Mouse (Mus musculus): ENCODE results near the gene Cep104.
A peak's percentile ranks its signal among the peaks of the same experiment; 100 is the strongest.

Cep104 gene

DNA sequence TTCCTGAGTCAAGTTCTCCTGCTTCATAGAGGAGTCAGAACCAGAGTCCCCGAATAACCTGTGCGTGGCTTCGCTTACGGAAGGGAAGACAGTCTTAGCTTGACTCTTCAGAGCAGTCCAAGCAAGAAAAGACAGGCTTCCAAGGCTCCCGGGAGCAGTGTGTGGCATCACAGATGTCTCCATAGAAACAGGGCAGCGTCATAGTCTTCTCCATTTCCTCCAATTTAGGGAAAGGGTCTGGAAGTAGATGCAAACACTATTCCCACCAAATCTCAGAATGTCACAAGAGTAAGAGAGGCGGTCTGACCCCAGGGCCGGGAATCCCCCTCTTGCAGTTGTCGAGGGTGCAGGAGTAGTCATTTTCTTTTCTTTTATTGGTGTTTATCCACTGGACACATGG, 67.6 kb downstream of the Cep104 start, which contains the start of gene Ccdc27:
Ccdc27 (minus strand) TSS at position 101 of the 400 bp plus-strand sequence.
- peaks cover 77% of the 10 kb centered on the region for H3K27me3 ChIP-seq (ENCODE audit: insufficient read depth, low read length)
- no peaks in the 10 kb centered on the region for H3K9me3 ChIP-seq (ENCODE audit: low read length)
- no peak within 1 kb of the TSS for H3K4me3 ChIP-seq (replicated peaks; ENCODE audit: low read length)
- TF ChIP-seq POU5F1 (IDR thresholded peaks at IDR 0.05; ENCODE audit: borderline replicate concordance, low read length) (no peak), NANOG (IDR thresholded peaks at IDR 0.05; ENCODE audit: borderline replicate concordance, low read length) (no peak), CTCF (conservative IDR thresholded peaks at IDR 0.05; ENCODE audit: low read length) (no peak)
- no peaks in the 10 kb centered on the region for H3K36me3 ChIP-seq (ENCODE audit: insufficient read depth, low read length)
- H3K4me1 ChIP-seq (replicated peaks; ENCODE audit: low read depth, low read length) = no peaks in the 10 kb centered on the region

DNA sequence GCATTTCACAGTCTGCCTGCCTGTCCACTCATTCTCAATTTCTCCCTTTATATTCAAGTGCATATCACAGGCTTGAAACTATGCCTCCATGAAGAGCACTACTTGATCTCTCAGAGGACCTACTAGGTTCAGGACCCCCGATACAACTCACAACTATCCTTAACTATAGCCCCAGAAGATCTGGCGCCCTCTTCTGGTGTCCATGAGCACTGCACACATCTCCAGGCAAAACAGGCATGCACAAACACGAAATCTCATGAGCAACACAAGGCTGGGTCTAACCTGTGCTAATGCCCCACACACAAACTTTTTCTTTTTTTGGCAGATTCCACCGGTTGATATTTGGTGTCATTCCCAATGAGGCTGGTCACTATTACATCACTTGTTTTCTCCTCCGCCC, 70.8 kb downstream of the Cep104 start:
- peak; percentile 62 for TF ChIP-seq CTCF (conservative IDR thresholded peaks at IDR 0.05; ENCODE audit: low read length)
- TF ChIP-seq NANOG (IDR thresholded peaks at IDR 0.05; ENCODE audit: borderline replicate concordance, low read length) = no peak
- no peak for TF ChIP-seq POU5F1 (IDR thresholded peaks at IDR 0.05; ENCODE audit: borderline replicate concordance, low read length)
- Histone ChIP-seq H3K4me1 (replicated peaks; ENCODE audit: low read depth, low read length) (no peaks in the 10 kb centered on the region), H3K27me3 (ENCODE audit: insufficient read depth, low read length) (peaks cover 61% of the 10 kb centered on the region), H3K4me3 (replicated peaks; ENCODE audit: low read length) (no peak overlapping the region), H3K9me3 (ENCODE audit: low read length) (no peaks in the 10 kb centered on the region), H3K36me3 (ENCODE audit: insufficient read depth, low read length) (no peaks in the 10 kb centered on the region)

DNA sequence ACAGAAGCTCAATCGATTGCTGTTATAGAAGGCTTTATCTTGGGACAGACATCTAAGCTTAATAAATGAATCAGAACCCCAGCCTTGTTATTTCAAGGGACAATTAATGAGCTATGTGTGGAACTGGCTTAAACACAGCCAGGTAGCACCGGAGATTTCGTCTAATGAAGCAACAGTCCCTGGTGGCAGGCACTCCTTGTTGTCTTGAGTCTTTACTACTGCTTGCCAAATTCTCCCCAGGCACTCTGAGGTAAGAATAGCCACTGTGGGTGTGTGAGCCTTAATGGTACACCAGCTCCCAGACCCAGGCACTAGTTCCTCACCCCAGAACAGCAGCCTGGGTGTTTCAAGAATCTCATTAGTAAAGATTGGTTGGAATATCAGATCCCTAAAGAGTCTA, 76.4 kb downstream of the Cep104 start:
- H3K4me1 ChIP-seq (replicated peaks; ENCODE audit: low read depth, low read length) = no peaks in the 10 kb centered on the region
- no peak overlapping the region for H3K4me3 ChIP-seq (replicated peaks; ENCODE audit: low read length)
- H3K9me3 ChIP-seq (ENCODE audit: low read length) = no peaks in the 10 kb centered on the region
- H3K27me3 ChIP-seq (ENCODE audit: insufficient read depth, low read length) = peaks cover 62% of the 10 kb centered on the region
- TF ChIP-seq CTCF (conservative IDR thresholded peaks at IDR 0.05; ENCODE audit: low read length) = no peak
- no peak for TF ChIP-seq POU5F1 (IDR thresholded peaks at IDR 0.05; ENCODE audit: borderline replicate concordance, low read length)
- TF ChIP-seq NANOG (IDR thresholded peaks at IDR 0.05; ENCODE audit: borderline replicate concordance, low read length) = no peak
- no peaks in the 10 kb centered on the region for H3K36me3 ChIP-seq (ENCODE audit: insufficient read depth, low read length)

DNA sequence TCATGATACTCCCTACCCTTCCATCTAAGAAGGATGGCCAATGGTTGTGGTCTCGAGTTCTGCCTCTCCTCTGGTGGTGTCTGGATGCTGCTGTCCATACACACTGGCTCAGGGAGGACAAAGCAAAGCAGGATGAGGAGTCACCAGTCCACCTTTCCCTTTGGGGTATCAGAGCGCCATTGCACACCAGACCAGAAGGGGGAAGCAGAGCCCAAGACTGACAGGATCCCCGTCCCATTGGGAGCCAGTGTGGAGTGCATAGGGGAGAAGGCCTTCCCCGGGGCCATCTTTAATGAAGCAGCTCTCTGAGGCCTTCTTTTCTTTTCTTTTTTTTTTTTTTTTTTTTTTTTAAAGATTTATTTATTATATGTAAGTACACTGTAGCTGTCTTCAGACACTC, 78.1 kb downstream of the Cep104 start:
- no peaks in the 10 kb centered on the region for H3K9me3 ChIP-seq (ENCODE audit: low read length)
- TF ChIP-seq POU5F1 (IDR thresholded peaks at IDR 0.05; ENCODE audit: borderline replicate concordance, low read length) (no peak), NANOG (IDR thresholded peaks at IDR 0.05; ENCODE audit: borderline replicate concordance, low read length) (no peak), CTCF (conservative IDR thresholded peaks at IDR 0.05; ENCODE audit: low read length) (peak; percentile 42)
- no peak overlapping the region for H3K4me3 ChIP-seq (replicated peaks; ENCODE audit: low read length)
- H3K27me3 ChIP-seq (ENCODE audit: insufficient read depth, low read length) = peaks cover 67% of the 10 kb centered on the region
- peaks cover 14% of the 10 kb centered on the region for H3K36me3 ChIP-seq (ENCODE audit: insufficient read depth, low read length)
- no peaks in the 10 kb centered on the region for H3K4me1 ChIP-seq (replicated peaks; ENCODE audit: low read depth, low read length)

DNA sequence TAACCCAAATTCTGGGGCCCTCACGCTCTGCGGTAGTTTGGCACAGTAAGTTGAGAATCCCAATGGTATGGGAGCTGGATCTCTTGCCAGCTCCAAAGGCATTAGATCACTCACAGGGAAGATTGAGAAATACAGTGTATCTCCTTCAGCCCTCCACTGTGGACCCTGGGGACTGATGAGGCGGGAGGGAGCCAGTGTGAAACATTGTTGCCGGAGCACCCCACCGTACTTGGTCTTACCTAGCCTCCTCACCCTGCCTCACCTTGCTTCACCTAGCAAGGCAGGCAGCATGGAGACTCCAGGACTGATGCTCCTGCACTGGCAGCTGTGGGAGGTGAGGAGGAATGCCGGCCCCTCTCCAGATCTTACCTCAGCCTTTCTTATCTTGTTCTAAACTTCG, 80.5 kb downstream of the Cep104 start:
- H3K4me3 ChIP-seq (replicated peaks; ENCODE audit: low read length) = no peak overlapping the region
- no peak for TF ChIP-seq CTCF (conservative IDR thresholded peaks at IDR 0.05; ENCODE audit: low read length)
- TF ChIP-seq NANOG (IDR thresholded peaks at IDR 0.05; ENCODE audit: borderline replicate concordance, low read length) = no peak
- TF ChIP-seq POU5F1 (IDR thresholded peaks at IDR 0.05; ENCODE audit: borderline replicate concordance, low read length) = no peak
- 0 out of 2 replicates have a peak, but pooled peaks cover 3% of the 10 kb centered on the region for H3K4me1 ChIP-seq (replicated peaks; ENCODE audit: low read depth, low read length)
- H3K36me3 ChIP-seq (ENCODE audit: insufficient read depth, low read length) = peaks cover 36% of the 10 kb centered on the region
- no peaks in the 10 kb centered on the region for H3K9me3 ChIP-seq (ENCODE audit: low read length)
- peaks cover 84% of the 10 kb centered on the region for H3K27me3 ChIP-seq (ENCODE audit: insufficient read depth, low read length)

DNA sequence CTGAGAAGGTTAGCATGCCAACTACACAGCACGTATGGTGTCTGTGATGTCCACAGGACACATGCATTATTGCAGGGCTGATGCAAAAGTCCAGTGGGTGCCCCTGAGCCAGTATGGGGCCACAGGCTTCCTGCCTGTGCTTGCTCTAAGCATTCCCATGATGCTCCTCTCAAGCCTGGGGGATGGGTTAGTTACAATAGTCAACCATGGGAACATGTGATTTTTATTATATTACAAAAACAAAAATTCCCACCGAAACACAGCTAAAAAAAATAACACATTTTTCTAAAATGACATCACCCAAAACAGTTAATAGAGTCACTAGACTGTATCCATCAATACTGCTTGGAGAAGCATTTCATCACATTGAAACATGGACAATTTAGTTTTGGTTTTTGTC, 81.1 kb downstream of the Cep104 start:
- peaks cover 37% of the 10 kb centered on the region for H3K36me3 ChIP-seq (ENCODE audit: insufficient read depth, low read length)
- no peak overlapping the region for H3K4me3 ChIP-seq (replicated peaks; ENCODE audit: low read length)
- no peak for TF ChIP-seq NANOG (IDR thresholded peaks at IDR 0.05; ENCODE audit: borderline replicate concordance, low read length)
- no peak for TF ChIP-seq POU5F1 (IDR thresholded peaks at IDR 0.05; ENCODE audit: borderline replicate concordance, low read length)
- no peak for TF ChIP-seq CTCF (conservative IDR thresholded peaks at IDR 0.05; ENCODE audit: low read length)
- 0 out of 2 replicates have a peak, but pooled peaks cover 4% of the 10 kb centered on the region for H3K4me1 ChIP-seq (replicated peaks; ENCODE audit: low read depth, low read length)
- peaks cover 85% of the 10 kb centered on the region for H3K27me3 ChIP-seq (ENCODE audit: insufficient read depth, low read length)
- no peaks in the 10 kb centered on the region for H3K9me3 ChIP-seq (ENCODE audit: low read length)

DNA sequence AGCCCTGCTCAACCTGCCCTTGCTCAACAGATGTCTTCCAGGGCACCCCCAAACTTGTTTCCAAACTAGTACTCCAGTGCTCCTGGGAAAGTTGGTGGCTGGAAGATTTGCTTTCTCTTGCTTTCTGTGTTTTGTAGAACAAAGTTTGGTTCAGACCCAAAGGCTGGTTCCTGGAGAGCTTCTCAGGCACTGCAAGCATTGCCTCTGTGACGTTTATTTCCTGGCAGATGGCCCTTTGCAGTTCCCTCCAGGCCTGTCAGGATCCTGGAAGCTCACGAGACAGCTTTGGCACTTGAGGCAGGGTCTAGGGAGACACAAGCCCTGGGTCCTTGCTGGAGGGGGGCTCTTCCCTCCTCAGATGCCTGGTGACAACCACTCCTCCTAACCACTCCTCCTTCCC, 81.7 kb downstream of the Cep104 start:
- TF ChIP-seq CTCF (conservative IDR thresholded peaks at IDR 0.05; ENCODE audit: low read length) = no peak
- TF ChIP-seq POU5F1 (IDR thresholded peaks at IDR 0.05; ENCODE audit: borderline replicate concordance, low read length) = no peak
- no peak for TF ChIP-seq NANOG (IDR thresholded peaks at IDR 0.05; ENCODE audit: borderline replicate concordance, low read length)
- Histone ChIP-seq H3K27me3 (ENCODE audit: insufficient read depth, low read length) (peaks cover 80% of the 10 kb centered on the region), H3K9me3 (ENCODE audit: low read length) (no peaks in the 10 kb centered on the region)

DNA sequence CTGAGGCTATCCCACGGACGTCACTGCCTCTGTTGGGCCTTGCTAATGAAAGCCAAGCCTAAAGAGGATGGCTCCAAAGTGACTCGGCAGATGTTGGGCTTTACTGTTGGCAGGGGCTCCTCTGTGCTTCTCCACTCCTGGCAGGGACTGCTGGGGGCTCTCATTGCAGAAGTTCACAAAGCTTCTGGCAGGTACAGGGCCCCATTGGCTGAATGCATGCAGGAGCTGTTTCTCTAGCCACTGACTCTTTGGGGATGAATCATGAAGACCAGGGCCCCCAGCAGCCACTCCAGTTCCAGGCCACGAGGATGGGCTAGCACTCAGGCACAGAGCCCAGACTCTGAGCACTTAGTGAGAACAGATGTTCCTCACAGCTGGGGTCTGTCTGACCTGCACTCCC, 82.7 kb downstream of the Cep104 start:
- Histone ChIP-seq H3K4me3 (replicated peaks; ENCODE audit: low read length) (no peak overlapping the region), H3K9me3 (ENCODE audit: low read length) (no peaks in the 10 kb centered on the region), H3K4me1 (replicated peaks; ENCODE audit: low read depth, low read length) (peaks cover 8% of the 10 kb centered on the region; the same call in 1 of the 2 replicates), H3K36me3 (ENCODE audit: insufficient read depth, low read length) (peaks cover 51% of the 10 kb centered on the region), H3K27me3 (ENCODE audit: insufficient read depth, low read length) (peaks cover 77% of the 10 kb centered on the region)
- TF ChIP-seq CTCF (conservative IDR thresholded peaks at IDR 0.05; ENCODE audit: low read length) (no peak), NANOG (IDR thresholded peaks at IDR 0.05; ENCODE audit: borderline replicate concordance, low read length) (no peak), POU5F1 (IDR thresholded peaks at IDR 0.05; ENCODE audit: borderline replicate concordance, low read length) (no peak)

More for the DNA sequence above, 81.7 kb downstream of the Cep104 start:
- Histone ChIP-seq H3K4me1 (replicated peaks; ENCODE audit: low read depth, low read length) (peaks cover 8% of the 10 kb centered on the region; the same call in 1 of the 2 replicates), H3K4me3 (replicated peaks; ENCODE audit: low read length) (no peak overlapping the region), H3K36me3 (ENCODE audit: insufficient read depth, low read length) (peaks cover 41% of the 10 kb centered on the region)
